Mouse (Mus musculus): ENCODE data around the gene Sh3bgrl3.

Sh3bgrl3 gene

GRCm38 (mm10) chr4:134128983-134129362 lies 384 bp upstream of the Sh3bgrl3 start:
- no peak for DNase-seq (ENCODE audit: low read depth)

- no peak for DNase-seq (ENCODE audit: low read depth)
These were observed 796 bp downstream of the Sh3bgrl3 start for GRCm38 (mm10) chr4:134127793-134128192.

- no peak for DNase-seq (ENCODE audit: low read depth)
These were observed 1.5 kb downstream of the Sh3bgrl3 start for GRCm38 (mm10) chr4:134127121-134127455.

GRCm38 (mm10) chr4:134126300-134127120 lies 2.1 kb downstream of the Sh3bgrl3 start:
- no peak for DNase-seq (ENCODE audit: low read depth)

GRCm38 (mm10) chr4:134125383-134126060 lies 3.1 kb downstream of the Sh3bgrl3 start:
- no peak for DNase-seq (ENCODE audit: low read depth)

GRCm38 (mm10) chr4:134123680-134124551 lies 4.7 kb downstream of the Sh3bgrl3 start:
- no peak for DNase-seq (ENCODE audit: low read depth)

GRCm38 (mm10) chr4:134123147-134123546 lies 5.4 kb downstream of the Sh3bgrl3 start:
- DNase-seq (ENCODE audit: low read depth), result no peak

- DNase-seq (ENCODE audit: low read depth), result no peak
These were observed 6.3 kb downstream of the Sh3bgrl3 start for GRCm38 (mm10) chr4:134122281-134122680.

- no peak for DNase-seq (ENCODE audit: low read depth)
These were observed 7.0 kb downstream of the Sh3bgrl3 start for GRCm38 (mm10) chr4:134121571-134121970.

GRCm38 (mm10) chr4:134120916-134121315 lies 7.7 kb downstream of the Sh3bgrl3 start:
- DNase-seq (ENCODE audit: low read depth), result no peak

- DNase-seq (ENCODE audit: low read depth), result no peak
These were observed 8.3 kb downstream of the Sh3bgrl3 start for GRCm38 (mm10) chr4:134120192-134120805.

GRCm38 (mm10) chr4:134119644-134120043 lies 8.9 kb downstream of the Sh3bgrl3 start:
- no peak for DNase-seq (ENCODE audit: low read depth)

- DNase-seq (ENCODE audit: low read depth), result no peak
These were observed 9.5 kb downstream of the Sh3bgrl3 start for GRCm38 (mm10) chr4:134119042-134119441.

- DNase-seq (ENCODE audit: low read depth), result no peak
These were observed 10.3 kb downstream of the Sh3bgrl3 start for GRCm38 (mm10) chr4:134118126-134118800.

GRCm38 (mm10) chr4:134117012-134117411 lies 11.6 kb downstream of the Sh3bgrl3 start:
- DNase-seq (ENCODE audit: low read depth), result no peak

GRCm38 (mm10) chr4:134116501-134116900 lies 12.1 kb downstream of the Sh3bgrl3 start:
- DNase-seq (ENCODE audit: low read depth), result no peak

GRCm38 (mm10) chr4:134115215-134116144 lies 13.1 kb downstream of the Sh3bgrl3 start:
- no peak for DNase-seq (ENCODE audit: low read depth)

- no peak for DNase-seq (ENCODE audit: low read depth)
These were observed 14.6 kb downstream of the Sh3bgrl3 start for GRCm38 (mm10) chr4:134114038-134114437.

GRCm38 (mm10) chr4:134113356-134113994 lies 15.1 kb downstream of the Sh3bgrl3 start:
- no peak for DNase-seq (ENCODE audit: low read depth)

- no peak for DNase-seq (ENCODE audit: low read depth)
These were observed 16.2 kb downstream of the Sh3bgrl3 start for GRCm38 (mm10) chr4:134112403-134112802.
